Mouse (Mus musculus): ENCODE results near the gene Rsph3b.

- TF ChIP-seq ZNF384 (IDR thresholded peaks at IDR 0.05; ENCODE audit: low read depth, low read length) (no peak), HCFC1 (IDR thresholded peaks at IDR 0.05; ENCODE audit: borderline replicate concordance, insufficient read depth, low read length) (no peak), CHD2 (IDR thresholded peaks at IDR 0.05; ENCODE audit: low read depth, low read length) (no peak), MAFK (IDR thresholded peaks at IDR 0.05; ENCODE audit: insufficient read depth, low read depth, low read length) (no peak)
These were observed 81.9 kb downstream of the Rsph3b start for GRCm38 (mm10) chr17:6866576-6866975.
